Mouse (Mus musculus) cerebellum, adult 2 months (tissue): ENCODE results near the gene Vmn2r60.

Experiments
- CTCF ChIP-seq: fragments of 200-500 bp; IDR thresholded peaks from 2 replicates; pipeline ENCODE4 v1.5.1; 2011; ENCODE audit warnings: low read depth, mild to moderate bottlenecking, control low read depth, low read length, moderate library complexity, borderline replicate concordance; ENCODE audit not compliant: insufficient read depth
- POLR2A ChIP-seq: fragments of 200-500 bp; IDR thresholded peaks from 2 replicates; pipeline ENCODE4 v1.6.1; 2011; ENCODE audit warnings: low read length, control low read depth, borderline replicate concordance; ENCODE audit not compliant: insufficient read depth

- no peak for TF ChIP-seq CTCF
- no peak for TF ChIP-seq POLR2A
Measured at GRCm38 (mm10) chr7:42107470-42107869, at the start of gene Vmn2r60.
